Mouse (Mus musculus) telencephalon, adult 2 months (tissue): ENCODE data around the gene Pigf.
"Not testable (repeated sequence)": the region's sequence is repeated elsewhere in the genome, so short reads cannot be mapped to it uniquely, and the experiment has no call there.

Experiments used
- DNase-seq: peaks from one replicate; pipeline ENCODE4 v3.0.0-alpha.2; 2011; ENCODE audit warnings: low read depth, low spot score

Pigf gene

DNA sequence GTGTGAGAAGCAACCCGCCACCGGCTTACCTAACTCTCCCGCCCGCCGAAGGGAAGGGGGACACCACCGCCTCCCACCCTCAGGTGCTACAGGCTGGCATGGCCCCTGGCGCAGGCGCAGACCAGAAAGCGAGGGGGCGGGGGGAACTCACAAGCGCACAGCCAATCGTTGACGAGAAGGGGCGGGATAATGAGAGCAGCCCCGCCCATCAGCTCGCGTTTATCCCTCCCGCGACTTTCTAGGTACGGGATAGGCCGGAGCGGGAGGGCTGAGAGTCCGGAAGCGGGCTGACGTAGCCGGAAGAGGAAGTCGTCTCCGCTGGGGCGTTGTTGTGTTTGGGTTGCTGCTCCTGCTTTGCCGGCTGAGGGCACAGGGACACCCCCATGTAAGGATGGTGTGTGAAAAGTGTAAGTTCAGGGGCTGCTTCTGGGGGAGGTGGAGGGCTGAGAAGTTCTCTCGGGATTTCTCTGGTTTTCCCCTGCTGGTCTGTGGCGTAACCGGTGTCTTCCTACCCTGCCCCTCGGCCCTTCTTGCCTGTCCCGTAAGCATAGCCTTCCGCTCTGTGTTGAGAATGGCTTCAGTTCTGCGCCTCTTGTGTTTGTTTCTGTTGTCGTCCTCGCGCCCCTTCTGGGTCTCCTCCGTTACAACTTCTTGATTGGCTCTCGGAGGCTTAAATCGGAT is at the start of gene Pigf, which contains the start of gene Cript:
Pigf (minus strand) TSS at position 138 of the 681 bp plus-strand sequence.
Cript (plus strand) TSS at position 282 of the 681 bp plus-strand sequence.
- peak; percentile 97 for DNase-seq

- no peak for DNase-seq
Measured at GRCm38 (mm10) chr17:87073470-87073869, 48.3 kb upstream of the Pigf start.

DNA sequence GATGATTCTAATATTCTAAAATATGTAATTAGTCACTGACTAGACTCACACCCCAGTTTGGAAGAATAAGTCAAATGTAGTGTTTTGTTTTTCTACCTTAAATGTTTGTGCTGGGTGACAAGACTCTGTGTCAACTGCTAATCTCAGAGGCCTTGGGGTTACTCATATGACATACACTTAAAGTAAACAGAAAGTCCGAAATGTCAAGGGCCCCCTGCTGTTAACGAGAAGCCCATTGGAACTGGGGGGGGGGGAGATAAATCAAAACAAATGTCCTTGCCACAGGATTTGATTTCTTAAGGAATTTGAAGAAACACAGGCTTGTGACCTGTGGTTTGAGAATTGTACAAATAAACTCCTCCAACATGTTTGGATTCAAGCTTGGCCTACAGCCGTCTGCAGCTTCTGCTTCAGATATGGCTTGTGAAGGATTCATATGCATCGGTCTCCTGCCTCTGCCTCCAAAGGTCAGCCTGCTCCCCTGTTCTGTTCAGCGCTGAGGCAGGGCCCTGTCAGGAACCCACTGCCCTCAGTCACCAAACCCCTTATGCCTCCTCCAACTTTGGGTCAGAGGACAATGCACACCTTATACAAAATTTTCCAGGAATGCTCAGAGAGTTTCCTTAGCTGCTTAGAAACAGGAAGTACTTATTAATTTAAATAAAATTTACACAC is 47.7 kb upstream of the Pigf start:
- DNase-seq: no peak

DNA sequence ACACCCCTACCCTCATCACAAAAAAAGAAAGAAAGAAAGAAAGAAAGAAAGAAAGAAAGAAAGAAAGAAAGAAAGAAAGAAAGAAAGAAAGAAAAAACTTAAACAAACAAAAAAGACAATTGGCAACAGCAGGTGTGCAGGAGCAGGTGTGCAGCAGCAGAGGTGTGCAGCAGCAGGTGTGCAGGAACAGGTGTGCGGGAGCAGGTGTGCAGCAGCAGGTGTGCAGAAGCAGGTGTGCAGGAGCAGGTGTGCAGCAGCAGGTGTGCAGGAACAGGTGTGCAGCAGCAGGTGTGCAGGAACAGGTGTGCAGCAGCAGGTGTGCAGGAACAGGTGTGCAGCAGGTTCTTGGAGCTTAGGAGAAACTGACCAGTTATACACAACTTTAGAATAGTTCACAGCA is 47.0 kb upstream of the Pigf start:
- not testable (repeated sequence) for DNase-seq

GRCm38 (mm10) chr17:87068997-87069396 is 43.8 kb upstream of the Pigf start:
- DNase-seq: no peak

DNA sequence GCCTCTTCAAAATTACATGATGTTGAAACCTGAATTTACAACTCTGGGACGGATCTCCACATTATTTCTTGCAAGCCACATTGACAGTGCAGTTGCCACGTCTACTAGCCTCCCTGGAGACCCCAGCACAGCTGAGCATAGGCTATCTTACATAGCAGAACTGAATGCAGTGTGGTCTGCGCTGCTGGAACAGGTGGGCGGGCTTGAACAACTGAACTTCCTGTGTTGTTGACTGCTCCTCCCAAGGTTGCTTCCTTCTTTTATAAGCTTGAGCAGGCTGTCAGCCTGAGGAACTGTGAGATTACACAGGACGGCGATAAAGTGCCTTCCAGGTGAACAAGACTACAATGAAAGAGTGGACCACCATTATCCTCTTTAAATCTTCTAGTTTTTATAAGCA is 38.8 kb upstream of the Pigf start:
- no peak for DNase-seq

DNA sequence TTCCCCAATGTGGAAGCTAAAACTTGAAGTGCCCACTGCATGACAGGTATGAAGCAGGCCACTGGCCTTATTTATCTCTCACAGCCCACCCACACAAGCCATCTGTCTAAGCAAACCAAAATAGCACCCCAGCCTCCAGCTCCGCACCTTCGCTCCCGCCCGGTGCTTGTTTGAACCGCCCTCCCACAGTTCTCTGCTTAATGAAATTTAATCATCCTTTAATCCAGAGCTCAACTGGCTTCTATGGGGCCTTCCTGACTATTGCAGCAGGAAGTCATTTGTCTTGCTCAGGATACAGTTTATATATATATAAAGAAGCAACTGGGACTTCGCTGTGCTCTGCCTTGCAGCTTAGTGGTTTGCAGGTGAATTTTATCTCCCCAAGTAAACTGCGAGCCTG is 38.3 kb upstream of the Pigf start:
- no peak for DNase-seq

GRCm38 (mm10) chr17:87062639-87063038 is 37.4 kb upstream of the Pigf start:
- DNase-seq: no peak

- DNase-seq: no peak
Measured at GRCm38 (mm10) chr17:87057486-87058266, 32.5 kb upstream of the Pigf start.

DNA sequence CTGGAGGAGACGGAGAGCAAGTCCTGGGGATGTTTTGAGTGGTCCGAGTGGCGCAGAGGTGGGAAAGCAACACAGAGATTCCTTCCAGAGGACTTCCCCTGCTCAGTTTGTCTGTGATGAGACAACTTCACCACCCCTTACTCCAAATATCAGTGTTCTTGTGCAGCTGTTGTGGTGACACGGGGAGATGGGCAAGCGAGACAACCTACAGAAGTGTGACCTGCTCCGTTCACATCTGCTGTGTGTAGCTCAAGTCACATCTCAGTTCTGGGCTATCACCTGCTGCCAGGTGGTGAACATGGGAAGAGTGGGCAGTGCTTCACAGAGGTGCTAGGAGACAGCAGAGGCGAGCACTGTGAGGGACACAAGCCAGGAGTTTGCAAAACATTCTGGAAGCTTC is 31.6 kb upstream of the Pigf start:
- no peak for DNase-seq

- no peak for DNase-seq
Measured at GRCm38 (mm10) chr17:87055663-87056062, 30.5 kb upstream of the Pigf start.

GRCm38 (mm10) chr17:87055051-87055459 is 29.8 kb upstream of the Pigf start:
- peak; percentile 60 for DNase-seq

GRCm38 (mm10) chr17:87053921-87054320 is 28.7 kb upstream of the Pigf start:
- DNase-seq: no peak

GRCm38 (mm10) chr17:87052432-87052831 is 27.2 kb upstream of the Pigf start:
- DNase-seq: no peak

DNA sequence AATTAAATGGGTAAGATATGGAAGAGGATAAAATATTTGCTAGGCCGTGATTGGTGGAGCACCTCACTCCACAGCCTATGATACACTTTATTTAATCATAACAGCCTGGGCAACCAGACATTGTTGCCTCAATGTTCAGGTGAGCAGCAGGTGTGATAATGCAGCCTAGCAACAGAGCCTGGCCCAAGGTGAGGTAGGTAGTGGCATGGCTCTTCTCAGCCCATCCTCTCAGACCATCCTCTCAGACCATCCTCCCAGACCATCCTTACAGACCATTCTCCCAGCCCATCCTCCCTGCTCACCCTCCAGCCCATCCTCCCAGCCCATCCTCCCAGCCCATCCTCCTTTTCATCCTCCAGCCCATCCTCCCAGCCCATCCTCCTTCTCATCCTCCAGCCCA is 26.4 kb upstream of the Pigf start:
- DNase-seq: no peak

- no peak for DNase-seq
Measured at GRCm38 (mm10) chr17:87050469-87051175, 25.4 kb upstream of the Pigf start.

GRCm38 (mm10) chr17:87049696-87050095 is 24.5 kb upstream of the Pigf start:
- DNase-seq: no peak

DNA sequence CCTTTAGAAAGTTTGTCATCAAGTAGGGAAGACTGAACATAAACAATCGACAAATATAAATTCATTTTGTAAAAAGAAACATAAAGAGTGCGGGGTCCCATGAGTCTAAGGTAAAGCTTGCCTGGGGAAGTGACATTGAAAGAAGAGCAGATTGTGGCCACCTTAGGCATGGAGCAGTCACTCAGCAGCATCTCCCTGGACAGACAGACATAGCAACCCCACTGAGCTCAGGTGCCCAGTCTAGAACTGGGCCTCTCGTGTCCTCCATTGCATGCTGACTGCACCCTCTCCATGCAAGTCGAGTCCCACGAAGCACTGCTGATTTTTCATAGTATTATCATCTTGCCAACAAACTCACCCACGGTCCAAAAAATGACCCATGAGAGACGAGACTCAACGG is 19.6 kb upstream of the Pigf start:
- no peak for DNase-seq

DNA sequence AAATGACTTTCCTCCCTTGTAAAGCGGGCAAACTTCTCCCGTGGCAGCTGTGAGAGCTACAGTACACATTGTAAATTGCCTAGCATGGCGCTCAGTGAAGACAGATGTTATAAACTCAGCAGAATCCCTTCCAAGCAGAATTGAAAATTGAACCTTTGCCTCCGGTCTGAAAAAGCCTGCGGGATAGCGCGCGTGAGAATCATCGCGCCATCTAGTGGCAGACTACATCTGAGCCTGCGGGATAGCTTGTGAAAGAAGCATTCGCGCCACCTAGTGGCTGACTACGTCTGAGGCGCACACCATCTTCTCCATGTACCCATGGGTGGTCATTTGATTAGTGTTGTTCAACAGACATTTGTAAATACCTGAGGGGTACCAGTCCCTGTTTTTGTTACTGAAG is 19.2 kb upstream of the Pigf start:
- DNase-seq: peak; percentile 88

- DNase-seq: peak; percentile 72
Measured at GRCm38 (mm10) chr17:87041739-87042138, 16.5 kb upstream of the Pigf start.

DNA sequence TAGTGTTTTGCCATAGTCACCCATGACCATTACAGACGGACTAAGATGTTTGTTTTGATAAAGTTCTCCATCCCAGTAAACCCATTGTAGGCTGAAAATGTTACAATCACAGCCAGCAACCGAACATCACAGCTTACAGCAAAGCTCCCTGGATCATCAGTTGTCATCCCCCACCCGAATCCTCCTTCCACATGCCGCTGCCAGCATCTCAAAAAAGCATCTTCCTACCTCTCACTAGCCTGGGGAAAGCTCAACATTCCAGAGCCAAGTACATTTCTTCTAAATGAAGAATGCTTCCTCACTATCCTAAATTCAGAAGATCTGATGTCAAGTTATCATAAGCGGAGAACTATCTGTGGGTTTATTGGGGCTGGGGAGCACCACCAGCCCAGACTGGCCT is 13.3 kb upstream of the Pigf start:
- peak; percentile 68 for DNase-seq
